Mouse (Mus musculus) neural tube, embryonic 11.5 days (tissue): ENCODE data around the gene Dnah14. TPM values are rescaled to one million over a fixed set of nuclear protein-coding genes. Genes with fewer than 3 reads are reported as not detected.

Experiments
- ATAC-seq: fragments of 200-750 bp; cut with Nextera tagmentation; 2 replicates; pipeline ENCODE4 v1.8.0; 2017; ENCODE audit warnings: moderate number of reproducible peaks, mild to moderate bottlenecking, moderate TSS enrichment, moderate library complexity; ENCODE audit not compliant: insufficient read depth, low FRiP score, low TSS enrichment
- DNase-seq: peaks from one replicate; pipeline ENCODE4 v3.0.0-alpha.2; 2015; ENCODE audit warnings: low spot score
- H3K27ac ChIP-seq: fragments of 300-500 bp; sonication (generic); 2 replicates; pipeline ENCODE4 v1.5.1; 2014; ENCODE audit warnings: low read depth, mild to moderate bottlenecking, low read length
- H3K27me3 ChIP-seq: fragments of 300-500 bp; sonication (generic); 2 replicates; pipeline ENCODE4 v1.6.1; 2014; ENCODE audit warnings: mild to moderate bottlenecking, low read length, mixed read lengths; ENCODE audit not compliant: control insufficient read depth, insufficient read depth
- H3K36me3 ChIP-seq: fragments of 300-500 bp; sonication (generic); 2 replicates; pipeline ENCODE4 v1.6.1; 2014; ENCODE audit warnings: mild to moderate bottlenecking, low read length, moderate library complexity, mixed read lengths; ENCODE audit not compliant: control insufficient read depth, insufficient read depth
- H3K4me1 ChIP-seq: fragments of 300-500 bp; sonication (generic); 2 replicates; pipeline ENCODE4 v1.6.1; 2014; ENCODE audit warnings: low read length, mixed read lengths; ENCODE audit not compliant: control insufficient read depth, insufficient read depth
- H3K4me2 ChIP-seq: fragments of 300-500 bp; sonication (generic); 2 replicates; pipeline ENCODE4 v1.6.1; 2014; ENCODE audit warnings: low read depth, mild to moderate bottlenecking, moderate library complexity
- H3K4me3 ChIP-seq: fragments of 300-500 bp; sonication (generic); 2 replicates; pipeline ENCODE4 v1.5.1; 2014; ENCODE audit warnings: low read depth, low read length
- H3K9ac ChIP-seq: fragments of 300-500 bp; sonication (generic); 2 replicates; pipeline ENCODE4 v1.6.1; 2014; ENCODE audit warnings: mild to moderate bottlenecking, low read length
- H3K9me3 ChIP-seq: fragments of 300-500 bp; sonication (generic); 2 replicates; pipeline ENCODE4 v1.6.1; 2016; ENCODE audit warnings: low read length; ENCODE audit not compliant: control insufficient read depth
- WGBS: fragments of 180-500 bp; shearing (Covaris S2); extraction: QIAGEN DNeasy Blood & Tissue Kit; methylation state at CpG from one replicate; pipeline ENCODE4 v1.1.7; 2014; 5-methylcytosine and 5-hydroxymethylcytosine counted together
- polyA plus RNA-seq: library from polyadenylated mRNA; unstranded; fragments of >200 nt; fragmentation: Nextera tagmentation; extraction: Ambion mirVana; gene quantifications from 2 replicates; pipeline ENCODE4 v1.2.1, GENCODE M21; 2014

Dnah14 gene
- 1.9 and 2.1 TPM in 2 replicates for polyA plus RNA-seq

GRCm38 (mm10) chr1:181576322-181576721 is at the start of gene Dnah14:
Dnah14 (plus strand) TSS chr1:181576559.
- H3K9ac ChIP-seq, result no peak within 1 kb of the TSS
- ATAC-seq, result no peak
- 76% methylated on average over 12 of the region's 12 CpGs for WGBS
- H3K27ac ChIP-seq, result no peak within 1 kb of the TSS
- H3K4me1 ChIP-seq, result no peaks in the 10 kb centered on the region
- H3K36me3 ChIP-seq, result no peaks in the 10 kb centered on the region
- H3K4me2 ChIP-seq, result no peak within 1 kb of the TSS
- H3K4me3 ChIP-seq, result no peak within 1 kb of the TSS
- H3K9me3 ChIP-seq, result no peaks in the 10 kb centered on the region
- no peaks in the 10 kb centered on the region for H3K27me3 ChIP-seq
- DNase-seq, result no peak

GRCm38 (mm10) chr1:181529368-181529767 is 47.0 kb upstream of the Dnah14 start:
- ATAC-seq (no peak), DNase-seq (no peak)
- Histone ChIP-seq H3K27ac (no peak overlapping the region), H3K4me1 (no peaks in the 10 kb centered on the region), H3K36me3 (no peaks in the 10 kb centered on the region), H3K4me3 (no peak overlapping the region), H3K4me2 (no peak overlapping the region), H3K9ac (no peak overlapping the region), H3K9me3 (no peaks in the 10 kb centered on the region), H3K27me3 (no peaks in the 10 kb centered on the region)
- WGBS, result 81% methylated on average over 4 of the region's 4 CpGs

GRCm38 (mm10) chr1:181535165-181535873 is 41.0 kb upstream of the Dnah14 start:
- Histone ChIP-seq H3K9me3 (no peaks in the 10 kb centered on the region), H3K27ac (no peak overlapping the region), H3K4me2 (no peak overlapping the region), H3K36me3 (no peaks in the 10 kb centered on the region), H3K9ac (no peak overlapping the region), H3K4me1 (no peaks in the 10 kb centered on the region), H3K4me3 (no peak overlapping the region), H3K27me3 (no peaks in the 10 kb centered on the region)
- DNase-seq (no peak), ATAC-seq (no peak)
- 65% methylated on average over 10 of the region's 10 CpGs for WGBS

GRCm38 (mm10) chr1:181537627-181538525 is 38.5 kb upstream of the Dnah14 start:
- Histone ChIP-seq H3K36me3 (no peaks in the 10 kb centered on the region), H3K27ac (no peak overlapping the region), H3K9ac (no peak overlapping the region), H3K4me2 (no peak overlapping the region), H3K9me3 (no peaks in the 10 kb centered on the region), H3K27me3 (no peaks in the 10 kb centered on the region), H3K4me1 (no peaks in the 10 kb centered on the region), H3K4me3 (no peak overlapping the region)
- WGBS, result 90% methylated on average over 9 of the region's 9 CpGs
- ATAC-seq (no peak), DNase-seq (no peak)

- no peaks in the 10 kb centered on the region for H3K36me3 ChIP-seq
- 70% methylated on average over 22 of the region's 22 CpGs for WGBS
- H3K4me3 ChIP-seq, result no peak overlapping the region
- H3K9ac ChIP-seq, result no peak overlapping the region
- H3K9me3 ChIP-seq, result no peaks in the 10 kb centered on the region
- H3K4me2 ChIP-seq, result no peak overlapping the region
- H3K4me1 ChIP-seq, result no peaks in the 10 kb centered on the region
- ATAC-seq (no peak), DNase-seq (no peak)
- no peak overlapping the region for H3K27ac ChIP-seq
- H3K27me3 ChIP-seq, result no peaks in the 10 kb centered on the region
Measured at GRCm38 (mm10) chr1:181539846-181540769, 36.3 kb upstream of the Dnah14 start.

GRCm38 (mm10) chr1:181543711-181544383 is 32.5 kb upstream of the Dnah14 start:
- Histone ChIP-seq H3K9ac (no peak overlapping the region), H3K27ac (no peak overlapping the region), H3K4me3 (no peak overlapping the region), H3K4me2 (no peak overlapping the region), H3K27me3 (no peaks in the 10 kb centered on the region), H3K36me3 (no peaks in the 10 kb centered on the region), H3K4me1 (no peaks in the 10 kb centered on the region), H3K9me3 (no peaks in the 10 kb centered on the region)
- ATAC-seq, result no peak
- DNase-seq, result no peak
- WGBS, result 82% methylated on average over 5 of the region's 5 CpGs

GRCm38 (mm10) chr1:181545044-181545772 is 31.2 kb upstream of the Dnah14 start:
- DNase-seq, result peak; percentile 70
- H3K27ac ChIP-seq, result no peak overlapping the region
- WGBS, result 33% methylated on average over 23 of the region's 23 CpGs
- H3K4me3 ChIP-seq, result no peak overlapping the region
- H3K9ac ChIP-seq, result no peak overlapping the region
- no peak overlapping the region; the same call in 1 of the 2 replicates for H3K4me2 ChIP-seq
- ATAC-seq, result peak; percentile 35
- no peaks in the 10 kb centered on the region for H3K4me1 ChIP-seq
- no peaks in the 10 kb centered on the region for H3K9me3 ChIP-seq
- no peaks in the 10 kb centered on the region for H3K36me3 ChIP-seq
- H3K27me3 ChIP-seq, result no peaks in the 10 kb centered on the region
